Mouse (Mus musculus) MEL-GATA-1-ER (cell line): ENCODE results near the gene Fam184a.

ENCODE experiments used
- DNase-seq: peaks from one replicate; pipeline ENCODE4 v3.0.0-alpha.2; 2012; ENCODE audit warnings: low read depth; ENCODE audit errors: extremely low read depth

Gene Fam184a

GRCm38 (mm10) chr10:53750955-53751652 lies at the start of gene Fam184a:
Gene Fam184a (minus strand): TSS chr10:53751123.
- DNase-seq, result no peak

DNA sequence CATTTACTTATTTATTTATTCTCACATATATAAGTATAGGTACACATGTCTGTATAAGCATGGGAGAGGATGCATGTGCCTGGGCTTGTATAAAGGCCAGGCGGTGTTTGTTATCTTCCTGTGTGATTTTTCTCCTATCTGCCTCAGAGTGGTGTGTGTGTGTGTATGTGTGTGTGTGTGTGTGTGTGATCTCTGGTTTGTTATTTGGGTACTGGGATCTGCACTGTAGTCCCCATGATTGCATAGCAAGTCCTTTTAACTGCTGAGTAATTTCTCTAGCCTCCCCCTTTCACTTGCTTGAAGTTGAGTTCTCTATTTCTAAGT lies 45.3 kb upstream of the Fam184a start:
- no peak for DNase-seq

- no peak for DNase-seq
Measured at GRCm38 (mm10) chr10:53795567-53796257, 44.8 kb upstream of the Fam184a start.

DNA sequence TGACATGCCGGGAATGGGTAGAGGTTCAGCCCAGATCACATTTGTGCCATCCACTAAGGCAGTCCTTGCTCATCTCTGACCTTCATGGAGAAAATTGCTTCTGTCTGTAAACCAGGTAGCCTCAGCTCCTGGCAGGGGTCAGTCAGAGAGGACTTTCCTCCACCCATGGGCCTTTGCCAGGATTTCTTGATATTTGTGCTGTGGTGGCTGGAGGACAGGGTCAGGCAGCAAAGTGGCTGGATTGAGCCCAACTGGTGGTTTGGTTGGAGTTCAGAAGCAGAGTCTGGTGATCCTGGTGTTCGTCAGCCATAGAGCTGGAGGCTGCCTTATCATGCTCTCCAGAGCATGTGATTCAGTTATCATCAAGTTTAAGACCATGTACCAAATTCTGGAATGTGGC lies 40.4 kb upstream of the Fam184a start:
- DNase-seq, result no peak

GRCm38 (mm10) chr10:53776591-53776990 lies 25.7 kb upstream of the Fam184a start:
- DNase-seq, result no peak

DNA sequence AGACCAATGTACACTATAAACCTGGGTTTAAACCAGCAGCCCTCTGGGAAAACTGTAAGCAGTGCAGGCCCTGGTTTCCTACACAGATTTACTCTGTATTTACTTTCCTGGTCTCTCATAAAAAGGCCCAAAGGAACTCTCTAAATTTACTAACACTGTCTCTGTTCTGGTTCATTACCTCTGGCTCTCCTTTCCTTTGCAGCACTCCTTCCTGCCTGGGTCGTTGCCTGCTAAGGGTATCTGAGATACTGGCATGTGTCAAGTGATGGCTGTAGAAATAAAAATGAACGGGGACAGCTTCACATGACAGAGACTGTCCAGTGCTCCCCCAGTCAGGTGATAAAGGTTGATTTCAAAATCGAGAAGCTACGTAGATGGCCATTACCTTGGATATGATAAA lies 21.8 kb upstream of the Fam184a start:
- no peak for DNase-seq

DNA sequence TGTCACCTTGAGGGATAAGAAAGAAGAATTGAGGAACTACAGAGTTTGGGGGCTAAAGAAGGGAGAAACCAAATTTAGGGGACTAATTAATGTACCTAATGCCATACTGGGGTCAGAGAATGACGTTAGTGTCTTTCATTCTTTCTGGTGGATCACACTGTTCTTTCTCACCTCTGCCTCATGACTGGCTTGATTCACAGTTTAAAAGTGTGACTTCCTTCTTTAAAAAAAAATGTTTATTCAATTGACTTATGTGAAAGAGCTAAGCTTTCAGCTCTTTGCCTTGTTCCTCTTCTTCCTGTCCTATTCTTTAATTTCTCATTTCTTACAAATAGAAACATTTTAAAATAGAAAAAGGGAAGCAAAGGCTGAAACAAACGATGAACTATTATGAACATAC lies 20.6 kb upstream of the Fam184a start:
- no peak for DNase-seq

DNA sequence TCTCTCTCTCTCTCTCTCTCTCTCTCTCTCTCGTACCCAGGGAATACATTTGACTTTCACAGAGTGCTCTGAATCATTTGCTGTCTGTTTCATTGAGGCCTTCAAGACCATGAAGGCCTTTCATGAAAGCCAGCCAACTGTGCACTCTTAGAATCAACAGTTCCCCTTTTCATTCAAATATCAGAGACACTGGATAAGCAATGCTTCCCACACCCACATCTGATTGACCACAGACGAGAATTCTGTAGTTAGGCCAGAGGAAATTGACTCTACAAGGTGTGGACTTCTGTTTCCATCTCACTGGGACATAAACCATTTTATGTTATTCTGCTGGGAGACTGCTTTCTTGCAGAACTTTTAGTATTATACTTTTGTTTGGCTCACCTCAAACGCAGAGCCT lies 17.8 kb upstream of the Fam184a start:
- DNase-seq, result peak; percentile 21

DNA sequence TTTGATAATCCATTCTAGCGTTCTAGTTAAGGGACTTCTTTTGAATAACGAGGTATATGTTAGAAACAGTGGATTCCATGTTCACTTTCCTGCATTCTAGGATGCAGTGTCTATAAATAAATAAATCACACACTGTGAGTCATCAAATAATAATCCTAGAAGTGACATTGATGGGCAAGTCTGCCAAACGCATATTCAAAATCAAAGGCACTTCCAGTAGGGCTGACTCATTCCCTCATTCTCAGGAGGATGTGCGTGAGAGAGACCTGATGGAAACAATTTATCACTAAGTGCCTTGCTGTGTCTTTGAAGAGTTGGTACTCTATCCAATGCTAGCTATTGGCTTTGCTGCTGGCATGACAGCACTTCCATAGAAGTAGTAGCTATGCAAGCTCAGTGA lies 14.5 kb upstream of the Fam184a start:
- DNase-seq, result no peak

- peak; percentile 59 for DNase-seq
Measured at GRCm38 (mm10) chr10:53752723-53753122, 1.8 kb upstream of the Fam184a start.

DNA sequence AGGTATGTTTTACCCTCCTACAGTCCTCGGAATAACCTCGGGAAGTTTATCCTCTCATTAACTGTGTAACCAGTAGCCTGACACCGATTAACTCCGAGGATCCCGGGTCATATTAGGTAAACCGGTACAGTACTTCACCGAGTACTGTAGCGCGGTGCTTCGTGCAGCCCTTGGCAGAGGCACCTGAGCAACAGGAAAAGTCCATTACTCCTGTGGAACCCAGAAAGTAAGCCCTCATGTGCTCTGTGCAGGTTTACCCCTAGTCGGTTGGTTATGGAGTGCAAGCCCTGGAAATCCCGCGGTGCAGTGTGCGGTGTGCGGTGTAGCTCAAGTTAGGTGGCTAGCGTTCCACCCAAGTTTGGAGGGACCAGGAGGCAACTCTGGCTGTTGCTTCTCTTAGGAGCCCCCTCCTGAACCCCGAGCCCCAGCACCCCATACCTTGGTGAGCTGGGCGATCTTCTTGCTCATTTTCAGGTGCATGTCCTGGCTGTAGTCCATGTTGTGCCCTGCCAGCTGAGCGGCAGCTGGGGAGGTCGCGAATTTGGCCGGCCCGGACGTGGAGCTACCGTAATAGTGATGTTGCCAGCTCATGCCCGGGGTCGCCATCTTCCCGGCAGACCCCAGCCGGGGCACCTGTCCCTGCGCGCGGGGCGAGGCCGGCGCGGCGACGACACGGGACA lies 508 bp downstream of the Fam184a start:
- no peak for DNase-seq

DNA sequence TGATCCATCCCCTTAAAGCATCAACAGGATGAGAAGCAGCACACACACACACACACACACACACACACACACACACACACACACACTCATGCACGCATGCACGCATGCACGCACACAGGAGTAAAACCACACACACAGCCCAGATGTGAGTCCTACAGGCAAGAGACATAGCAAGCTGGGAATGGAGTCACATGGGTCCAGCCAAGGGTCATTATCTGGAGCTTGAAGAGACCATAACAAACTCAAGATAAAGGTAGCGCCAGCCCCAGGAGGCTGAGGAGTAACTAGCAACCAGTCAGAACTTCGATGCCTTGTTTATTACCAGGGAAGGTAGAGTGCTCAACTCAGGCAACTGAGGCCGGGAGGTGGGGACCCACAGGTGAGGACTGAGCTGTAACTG lies 4.9 kb downstream of the Fam184a start:
- no peak for DNase-seq

DNA sequence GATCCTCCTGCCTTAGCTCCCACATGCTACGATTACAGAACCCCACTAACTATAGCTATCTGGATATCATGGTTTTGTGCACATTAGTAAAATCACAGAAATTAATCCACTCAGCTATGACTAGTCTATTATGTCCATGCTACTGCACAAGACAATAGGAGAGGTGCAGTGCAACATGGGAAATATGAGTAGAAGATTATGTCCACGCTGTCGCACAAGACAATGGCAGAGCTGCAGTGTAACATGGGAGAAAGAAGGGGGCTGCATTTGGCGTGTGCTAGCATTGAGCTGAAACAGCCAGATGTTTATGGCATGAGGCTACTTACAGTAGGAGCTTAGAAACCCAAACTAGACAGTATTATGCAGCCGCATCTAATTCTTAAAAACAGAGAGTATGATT lies 8.0 kb downstream of the Fam184a start:
- no peak for DNase-seq

- no peak for DNase-seq
Measured at GRCm38 (mm10) chr10:53740014-53740413, 10.9 kb downstream of the Fam184a start.

- DNase-seq, result no peak
Measured at GRCm38 (mm10) chr10:53738842-53739241, 12.1 kb downstream of the Fam184a start.

DNA sequence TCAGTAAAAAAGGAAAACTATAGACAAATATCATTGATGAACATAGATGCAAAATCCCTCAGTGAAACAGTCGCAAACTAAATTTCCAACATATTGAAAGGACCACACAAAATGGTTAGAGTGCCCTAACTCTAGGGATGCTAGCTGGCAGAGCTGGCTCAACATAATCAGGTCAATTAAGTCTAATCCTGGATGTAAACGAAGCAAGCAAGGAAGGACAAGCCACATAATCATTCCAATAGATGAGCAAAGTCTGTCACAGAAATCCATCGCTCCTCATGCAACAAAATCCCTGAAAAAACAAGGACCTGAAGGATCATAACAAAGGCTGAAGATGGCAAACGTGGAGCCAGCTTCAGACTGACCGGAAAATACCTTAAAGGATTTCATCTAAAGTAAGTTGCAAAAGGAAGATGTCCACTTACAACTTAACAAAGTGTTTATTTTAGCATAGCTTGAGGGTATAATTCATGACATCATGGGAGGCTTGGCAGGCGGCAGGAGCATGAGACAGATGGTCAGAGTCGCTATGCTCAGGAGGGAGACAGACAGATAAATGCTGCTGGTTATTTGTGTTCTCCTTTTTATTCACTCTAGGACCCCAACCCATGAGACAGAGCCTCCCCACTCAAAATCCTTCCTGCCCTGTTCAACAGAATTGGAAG lies 15.6 kb downstream of the Fam184a start:
- no peak for DNase-seq

GRCm38 (mm10) chr10:53732324-53732723 lies 18.6 kb downstream of the Fam184a start:
- DNase-seq, result no peak

GRCm38 (mm10) chr10:53728883-53729282 lies 22.0 kb downstream of the Fam184a start:
- DNase-seq, result no peak

- no peak for DNase-seq
Measured at GRCm38 (mm10) chr10:53725301-53725700, 25.6 kb downstream of the Fam184a start.

DNA sequence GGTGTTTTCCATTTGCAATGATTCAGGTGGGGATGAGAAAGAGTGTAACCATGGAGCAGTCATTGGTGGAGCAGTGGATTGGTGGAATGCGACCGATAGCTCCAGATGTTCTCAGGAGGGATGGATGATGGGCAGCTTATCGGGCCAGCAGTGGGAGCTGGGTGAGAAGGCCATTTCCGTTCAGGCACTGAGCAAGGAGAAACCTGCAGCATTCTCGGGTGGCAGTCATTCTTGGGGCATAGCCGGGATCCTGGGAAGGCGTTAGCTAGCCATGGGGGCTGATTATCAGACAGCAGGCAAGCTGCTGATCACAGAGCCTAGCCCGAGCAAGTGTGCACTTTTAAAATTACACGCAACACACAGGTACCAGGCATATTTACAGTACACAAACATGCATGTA lies 46.4 kb downstream of the Fam184a start:
- DNase-seq, result no peak

- DNase-seq, result no peak
Measured at GRCm38 (mm10) chr10:53698531-53698930, 52.4 kb downstream of the Fam184a start.

- no peak for DNase-seq
Measured at GRCm38 (mm10) chr10:53694757-53695156, 56.2 kb downstream of the Fam184a start.
